Mouse (Mus musculus): ENCODE data around the gene Entpd3.

DNA sequence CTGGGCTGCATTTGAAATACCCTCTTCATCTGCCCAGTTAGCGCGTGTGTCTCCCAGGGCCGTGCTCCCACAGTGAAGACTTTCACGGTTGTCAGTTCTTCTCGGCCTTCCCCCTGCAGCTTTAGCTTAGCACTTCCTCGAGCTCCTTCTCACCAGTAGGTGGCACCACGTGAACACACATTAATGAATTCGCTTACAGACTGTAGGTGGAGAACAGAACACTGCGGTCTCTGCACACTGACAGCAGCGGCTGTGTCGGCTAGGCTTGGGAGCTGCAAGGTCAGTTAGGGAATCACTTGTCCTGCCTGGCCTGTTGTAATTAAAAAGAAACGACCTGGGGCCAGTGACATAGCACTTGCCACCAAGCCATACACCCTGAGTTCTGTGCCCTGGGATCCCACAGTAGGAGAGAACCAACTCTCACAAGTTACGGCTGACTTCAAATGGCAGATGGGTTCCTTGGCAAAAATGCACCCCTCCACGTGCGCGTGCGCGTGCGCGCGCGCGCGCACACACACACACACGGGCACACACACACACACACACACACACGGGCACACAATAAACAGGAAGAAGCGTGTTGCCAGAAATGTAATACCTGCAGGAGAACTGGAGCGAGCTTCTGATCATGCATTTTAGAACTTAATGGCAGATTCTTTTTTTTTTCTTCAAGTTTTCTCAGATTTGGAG, 43.1 kb downstream of the Entpd3 start:
- TF ChIP-seq CTCF (IDR thresholded peaks at IDR 0.05; ENCODE audit: low read depth, low read length) (peak; percentile 78), EP300 (IDR thresholded peaks at IDR 0.05; ENCODE audit: insufficient read depth, low read depth, low read length) (no peak), POLR2A (IDR thresholded peaks at IDR 0.05; ENCODE audit: insufficient read depth, low read length) (no peak)
